Mouse (Mus musculus): ENCODE results near the gene D630023F18Rik.

Gene D630023F18Rik

DNA sequence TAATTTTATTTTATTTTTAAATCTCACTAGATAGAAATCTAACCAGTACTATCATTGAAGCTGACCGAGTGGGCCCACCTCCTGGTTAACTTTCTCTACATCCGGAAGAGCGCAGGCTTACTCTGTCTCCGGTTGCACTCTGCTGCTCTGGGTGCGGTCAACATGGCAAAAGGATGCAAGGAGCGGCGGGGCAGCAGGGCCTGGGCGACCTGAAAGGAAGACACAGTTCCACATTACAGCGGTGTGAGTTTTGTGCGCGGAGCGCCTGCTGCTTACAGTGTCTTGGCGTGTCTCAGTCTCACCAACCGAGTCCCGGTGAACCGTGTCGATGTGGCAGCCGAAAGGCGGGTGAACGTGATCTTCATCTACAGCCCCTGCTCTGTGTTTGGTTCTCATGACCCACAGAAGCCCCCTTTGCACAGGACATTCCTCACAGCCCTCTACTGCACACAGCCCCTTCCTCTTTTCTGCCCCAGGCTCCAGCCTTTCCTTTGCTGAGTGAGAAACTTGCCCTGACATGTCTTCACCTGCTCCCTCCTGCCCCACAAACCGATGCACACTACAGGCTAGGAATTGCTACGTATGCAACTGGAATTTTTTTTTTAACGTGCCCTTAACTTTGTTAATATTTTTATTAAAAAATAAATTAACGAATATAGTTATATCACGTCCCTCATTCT lies 13.1 kb downstream of the D630023F18Rik start:
- no peak for DNase-seq

DNA sequence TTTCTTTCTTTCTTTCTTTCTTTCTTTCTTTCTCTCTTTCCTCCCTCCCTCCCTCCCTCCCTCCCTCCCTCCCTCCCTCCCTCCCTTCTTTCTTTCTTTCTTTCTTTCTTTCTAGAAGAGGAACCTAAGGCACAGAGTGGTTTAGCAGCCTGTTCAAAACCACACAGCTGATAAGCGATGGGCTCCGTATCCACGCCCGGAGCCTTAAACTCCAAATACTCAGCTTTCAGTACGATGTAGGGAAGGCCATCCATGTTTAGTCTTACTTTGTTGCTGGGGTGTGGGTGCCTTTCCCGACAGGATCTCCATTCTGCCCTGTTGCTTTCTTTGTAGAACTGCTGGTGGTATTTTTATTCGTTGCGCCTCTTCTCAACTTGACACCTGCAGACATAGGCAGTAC lies 13.8 kb downstream of the D630023F18Rik start:
- DNase-seq = no peak

DNA sequence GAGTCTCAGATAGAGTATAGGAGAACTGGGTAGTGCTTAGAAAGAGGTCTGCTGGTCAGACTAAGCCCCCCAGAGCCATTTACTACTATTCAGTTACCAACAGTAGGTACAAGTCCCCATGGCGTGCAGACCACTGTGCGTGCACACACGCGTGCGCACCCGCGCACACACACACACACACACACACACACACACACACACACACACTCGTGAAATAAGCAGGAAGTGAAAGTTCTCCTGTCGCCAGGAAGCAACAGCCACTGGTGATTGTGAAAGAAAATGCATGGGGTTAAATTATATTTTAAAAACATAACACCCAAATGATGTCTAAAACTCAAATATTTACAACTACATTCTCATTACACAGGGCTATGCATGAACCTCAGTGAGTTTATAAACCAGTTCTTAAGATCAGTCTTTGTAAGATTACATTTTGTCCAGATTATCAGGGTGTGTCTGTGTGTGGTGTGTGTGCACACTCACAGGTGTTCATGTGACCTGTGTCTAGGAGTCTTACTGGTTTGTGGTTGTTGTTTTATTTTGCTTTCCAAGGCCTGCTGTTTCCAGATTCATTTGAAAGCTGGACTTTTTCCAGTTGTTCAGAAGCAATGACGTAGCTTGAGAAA lies 15.2 kb downstream of the D630023F18Rik start:
- DNase-seq = no peak

- no peak for DNase-seq
Measured at GRCm38 (mm10) chr1:65103273-65103672, 19.7 kb downstream of the D630023F18Rik start, which contains the start of gene Cryga. Gene Cryga (minus strand): TSS chr1:65103373.

GRCm38 (mm10) chr1:65096953-65097352 lies 26.1 kb downstream of the D630023F18Rik start:
- DNase-seq = no peak

DNA sequence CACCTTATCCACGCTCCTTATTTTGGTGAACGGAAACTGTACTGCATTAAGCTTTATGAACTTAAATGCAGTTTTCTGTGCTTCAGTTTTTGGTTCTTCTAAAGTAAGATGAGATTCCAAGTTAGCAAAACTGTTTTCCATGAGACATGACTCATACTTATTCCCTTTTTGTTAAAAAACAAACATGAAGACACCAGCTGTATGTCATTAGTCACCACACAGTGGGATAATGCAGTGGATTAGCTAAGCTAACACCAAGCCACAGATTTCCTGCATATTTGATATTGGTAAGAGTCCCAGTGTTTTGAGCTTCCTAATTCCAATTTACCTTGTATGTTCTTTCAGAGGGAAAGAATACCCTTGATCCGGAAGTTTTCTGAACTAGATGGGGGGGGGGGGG lies 31.4 kb downstream of the D630023F18Rik start:
- no peak for DNase-seq

DNA sequence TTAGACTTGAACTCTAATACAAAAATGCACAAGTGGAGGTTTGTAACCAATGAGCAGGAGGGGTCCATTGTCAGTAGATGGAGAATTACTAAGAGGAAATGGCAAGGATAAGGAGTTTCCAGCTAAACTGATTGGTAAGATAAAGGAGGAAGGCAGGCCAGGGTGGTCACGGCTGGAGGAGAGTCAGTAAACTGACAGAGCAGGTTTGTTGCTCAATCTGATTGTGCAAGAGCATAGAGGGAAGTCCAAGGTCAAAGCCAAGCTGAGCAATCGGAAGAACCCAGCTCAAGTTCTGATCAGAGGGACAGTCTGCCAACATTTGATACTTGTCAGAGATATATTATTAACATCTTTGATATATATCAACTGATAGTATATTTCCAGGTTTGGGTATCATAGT lies 32.6 kb downstream of the D630023F18Rik start:
- DNase-seq = peak; percentile 33

GRCm38 (mm10) chr1:65088567-65089356 lies 34.3 kb downstream of the D630023F18Rik start:
- no peak for DNase-seq

DNA sequence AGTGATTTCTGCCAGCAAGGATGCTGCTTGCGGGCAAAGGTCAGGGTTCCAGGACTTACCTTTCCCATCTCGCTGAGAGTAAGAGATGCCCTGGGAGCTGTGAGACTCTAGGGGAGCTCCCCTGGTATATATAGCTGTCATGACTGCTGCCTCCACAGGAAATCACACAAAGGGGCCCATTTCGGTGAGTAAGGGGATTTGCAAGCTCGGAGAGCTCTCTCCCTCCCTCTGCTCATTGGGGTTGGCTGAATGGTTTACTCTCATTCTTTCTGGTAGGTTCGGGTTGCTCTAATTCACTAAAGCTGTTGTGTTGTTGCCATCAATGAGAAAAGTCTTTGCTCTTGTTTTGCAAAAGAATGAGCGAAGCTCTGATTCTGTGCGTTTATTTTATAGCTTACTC lies 40.8 kb downstream of the D630023F18Rik start, which contains the start of gene Crygb:
Gene Crygb, minus strand, starts transcription at position 101 of the 400 bp plus-strand sequence.
- no peak for DNase-seq

GRCm38 (mm10) chr1:65075607-65076006 lies 47.4 kb downstream of the D630023F18Rik start:
- no peak for DNase-seq

DNA sequence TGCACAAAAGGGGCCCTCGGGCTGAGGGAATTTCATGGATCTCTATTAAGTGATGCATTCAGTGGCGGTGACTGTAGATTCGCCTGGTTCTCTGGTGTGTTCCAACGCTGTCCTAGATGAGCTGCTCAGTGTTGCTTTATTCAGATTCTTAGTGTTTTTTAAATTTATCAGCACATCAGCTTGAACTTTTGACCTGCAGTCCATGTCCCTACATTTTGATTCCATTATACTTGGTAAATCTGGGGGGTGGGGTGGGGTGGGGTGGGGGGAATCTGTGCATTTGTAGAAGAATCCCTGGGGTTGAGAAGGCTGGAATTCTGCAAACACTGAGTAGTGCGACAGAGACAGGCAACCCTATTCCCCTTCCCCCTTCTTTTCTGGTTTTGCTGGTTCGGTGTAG lies 49.4 kb downstream of the D630023F18Rik start, which contains the start of gene Crygc:
Gene Crygc, minus strand, starts transcription at position 101 of the 400 bp plus-strand sequence.
- no peak for DNase-seq

- no peak for DNase-seq
Measured at GRCm38 (mm10) chr1:65067842-65068241, 55.2 kb downstream of the D630023F18Rik start.

DNA sequence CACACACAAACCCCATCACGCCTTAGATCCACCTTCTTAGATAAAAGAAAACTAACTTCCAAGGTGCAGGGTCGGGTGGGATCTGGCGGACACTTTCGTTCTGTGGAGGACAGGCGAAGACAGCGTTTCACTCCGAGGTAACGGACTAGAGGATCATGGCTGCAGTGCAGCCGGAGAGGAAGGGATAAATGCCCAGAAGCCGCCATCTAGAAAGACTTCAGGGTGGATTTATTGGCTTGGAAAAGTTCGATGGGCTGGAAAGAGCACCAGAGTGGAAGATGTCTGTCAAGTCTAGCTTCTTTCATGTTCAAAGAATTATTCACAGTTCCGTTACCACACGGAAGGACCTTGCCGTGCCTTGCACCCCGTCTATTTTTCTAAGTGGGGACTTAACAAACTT lies 58.8 kb downstream of the D630023F18Rik start:
- DNase-seq = no peak

DNA sequence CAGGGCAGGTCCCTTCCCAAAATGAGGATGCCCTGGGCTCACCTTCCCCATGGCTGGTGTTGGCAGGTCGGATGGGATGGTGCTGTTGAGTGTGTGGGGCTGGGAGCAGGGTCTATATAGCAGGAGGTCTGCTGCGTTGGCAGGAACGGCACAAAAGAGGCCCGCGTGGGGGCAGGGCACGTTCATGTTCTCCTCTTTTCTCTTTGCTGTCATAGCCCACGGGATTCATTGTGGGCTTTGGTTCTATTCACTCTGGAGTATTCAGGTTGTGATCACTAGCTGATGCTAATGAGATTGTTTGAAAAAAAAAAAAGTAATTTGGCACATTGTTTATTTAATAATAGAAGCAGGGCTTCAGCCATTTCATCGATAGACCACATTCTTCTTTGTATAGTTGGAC lies 59.7 kb downstream of the D630023F18Rik start, which contains the start of gene Crygd:
Gene Crygd, minus strand, starts transcription at position 101 of the 400 bp plus-strand sequence.
- no peak for DNase-seq
